Mouse (Mus musculus) forebrain, postnatal 0 days (tissue): ENCODE measurements around the gene Mfsd2b. TPM values are rescaled to one million over a fixed set of nuclear protein-coding genes. Genes with fewer than 3 reads are reported as not detected.
A peak's percentile ranks its signal among the peaks of the same experiment; 100 is the strongest.
"Not testable (repeated sequence)": the region's sequence is repeated elsewhere in the genome, so short reads cannot be mapped to it uniquely, and the experiment has no call there.

Source experiments
- ATAC-seq: fragments of 200-750 bp; cut with Nextera tagmentation; 2 replicates; pipeline ENCODE4 v1.8.0; 2017; ENCODE audit warnings: mild to moderate bottlenecking, moderate library complexity
- DNase-seq: peaks from one replicate; pipeline ENCODE4 v3.0.0-alpha.2; 2015
- H3K27ac ChIP-seq: fragments of 300-500 bp; sonication (generic); 2 replicates; pipeline ENCODE4 v1.5.1; 2014; ENCODE audit warnings: low read depth, mild to moderate bottlenecking, antibody characterized with exemption, low read length, moderate library complexity, mixed read lengths
- H3K27me3 ChIP-seq: fragments of 300-500 bp; sonication (generic); 2 replicates; pipeline ENCODE4 v1.6.1; 2014; ENCODE audit warnings: mild to moderate bottlenecking, low read length, mixed read lengths; ENCODE audit not compliant: insufficient read depth
- H3K36me3 ChIP-seq: fragments of 300-500 bp; sonication (generic); 2 replicates; pipeline ENCODE4 v1.6.1; 2014; ENCODE audit warnings: mild to moderate bottlenecking, moderate library complexity; ENCODE audit not compliant: insufficient read depth
- H3K4me1 ChIP-seq: fragments of 300-500 bp; sonication (generic); 2 replicates; pipeline ENCODE4 v1.6.1; 2014; ENCODE audit warnings: antibody characterized with exemption; ENCODE audit not compliant: insufficient read depth
- H3K4me2 ChIP-seq: fragments of 300-500 bp; sonication (generic); 2 replicates; pipeline ENCODE4 v1.6.1; 2014; ENCODE audit warnings: low read depth, mild to moderate bottlenecking, moderate library complexity
- H3K4me3 ChIP-seq: fragments of 300-500 bp; sonication (generic); 2 replicates; pipeline ENCODE4 v1.5.1; 2014; ENCODE audit warnings: low read depth, low read length, mixed read lengths
- H3K9ac ChIP-seq: fragments of 300-500 bp; sonication (generic); 2 replicates; pipeline ENCODE4 v1.6.1; 2014; ENCODE audit warnings: mild to moderate bottlenecking
- H3K9me3 ChIP-seq: fragments of 300-500 bp; sonication (generic); 2 replicates; pipeline ENCODE4 v1.6.1; 2016; ENCODE audit warnings: low read length
- CTCF ChIP-seq: sonication (generic); IDR thresholded peaks from 2 replicates; pipeline ENCODE4 v1.5.1; 2016; ENCODE audit warnings: antibody characterized with exemption, control low read depth, low read depth
- WGBS: fragments of 180-500 bp; shearing (Covaris S2); extraction: QIAGEN DNeasy Blood & Tissue Kit; methylation state at CpG from one replicate; pipeline ENCODE4 v1.1.7; 2014; 5-methylcytosine and 5-hydroxymethylcytosine counted together
- polyA plus RNA-seq: library from polyadenylated mRNA; unstranded; fragments of >200 nt; fragmentation: Nextera tagmentation; extraction: Ambion mirVana; gene quantifications from 2 replicates; pipeline ENCODE4 v1.2.1, GENCODE M21; 2015
- total RNA-seq: library from RNA; depleted of rRNA; stranded (reverse); fragments of >200 nt; gene quantifications from 2 replicates; pipeline ENCODE4 v1.2.3, GENCODE M21; 2014; rRNA removed

Mfsd2b gene
- total RNA-seq (1.1 and 3.4 TPM in 2 replicates), polyA plus RNA-seq (0.49 and 1.3 TPM in 2 replicates)

GRCm38 (mm10) chr12:4874161-4874927 lies at the start of gene Mfsd2b:
Mfsd2b (minus strand) TSS chr12:4874359.
- ATAC-seq = peak; percentile 86
- H3K4me3 ChIP-seq = peak within 1 kb of the TSS; percentile 41
- peaks cover 4% of the 10 kb centered on the region for H3K36me3 ChIP-seq
- H3K27me3 ChIP-seq = no peaks in the 10 kb centered on the region; the same call in 1 of the 2 replicates
- peak within 1 kb of the TSS; percentile 58 for H3K9ac ChIP-seq
- peak within 1 kb of the TSS; percentile 92 for H3K4me2 ChIP-seq
- H3K9me3 ChIP-seq = no peaks in the 10 kb centered on the region
- H3K27ac ChIP-seq = no peak within 1 kb of the TSS
- TF ChIP-seq CTCF = 0 out of 2 replicates have a peak, but pooled peaks have one; percentile 1
- peaks cover 8% of the 10 kb centered on the region; the same call in 1 of the 2 replicates for H3K4me1 ChIP-seq
- DNase-seq = peak; percentile 73
- WGBS = 5% methylated on average over 24 of the region's 24 CpGs

DNA sequence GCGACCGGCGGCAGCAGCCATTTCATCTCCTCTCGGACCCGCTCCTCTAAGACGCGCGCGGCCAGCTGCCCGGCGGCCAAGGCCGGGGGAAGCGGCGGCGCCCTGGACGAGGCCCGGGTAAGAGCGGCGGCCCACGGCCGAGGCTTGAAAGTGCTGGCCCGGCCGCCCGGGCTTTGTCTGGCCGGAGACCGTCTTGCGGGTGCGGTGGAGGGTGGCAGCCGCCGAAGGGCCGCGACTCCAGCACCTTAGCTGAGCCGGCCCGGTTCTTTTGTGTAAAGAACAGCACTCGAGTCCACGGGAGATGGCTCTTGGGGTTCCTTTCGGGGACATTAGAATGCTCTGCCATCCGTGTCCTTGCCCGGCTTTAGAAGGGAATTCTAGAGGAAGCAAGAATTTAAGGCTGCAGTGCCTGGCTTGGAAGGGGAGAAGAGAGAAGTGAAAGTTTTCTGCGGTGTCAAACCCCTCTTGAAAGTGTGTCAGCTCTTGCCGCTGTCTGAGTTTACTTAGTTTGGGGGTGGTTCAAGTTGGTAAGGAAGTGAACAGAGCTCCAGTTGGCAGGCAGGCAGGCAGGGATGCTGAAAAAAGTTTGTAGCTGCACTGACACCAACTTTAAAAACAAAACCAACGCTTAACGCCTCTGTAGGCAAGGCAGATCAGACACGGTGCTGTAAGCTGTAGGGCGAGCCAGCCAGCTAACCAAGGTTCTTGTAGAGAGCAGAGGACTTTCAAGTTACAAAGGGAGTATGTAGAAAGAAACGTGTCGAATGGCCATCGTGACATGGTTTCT lies 43.8 kb upstream of the Mfsd2b start:
- Histone ChIP-seq H3K4me1 (peaks cover 6% of the 10 kb centered on the region; the same call in 1 of the 2 replicates), H3K4me3 (peak overlapping the region; percentile 96), H3K9me3 (no peaks in the 10 kb centered on the region), H3K36me3 (no peaks in the 10 kb centered on the region), H3K27ac (peak overlapping the region; percentile 98), H3K4me2 (peak overlapping the region; percentile 71), H3K27me3 (no peaks in the 10 kb centered on the region), H3K9ac (peak overlapping the region; percentile 96)
- WGBS = 2% methylated on average over 48 of the region's 48 CpGs
- ATAC-seq (peak; percentile 38), DNase-seq (peak; percentile 51)
- TF ChIP-seq CTCF = no peak

DNA sequence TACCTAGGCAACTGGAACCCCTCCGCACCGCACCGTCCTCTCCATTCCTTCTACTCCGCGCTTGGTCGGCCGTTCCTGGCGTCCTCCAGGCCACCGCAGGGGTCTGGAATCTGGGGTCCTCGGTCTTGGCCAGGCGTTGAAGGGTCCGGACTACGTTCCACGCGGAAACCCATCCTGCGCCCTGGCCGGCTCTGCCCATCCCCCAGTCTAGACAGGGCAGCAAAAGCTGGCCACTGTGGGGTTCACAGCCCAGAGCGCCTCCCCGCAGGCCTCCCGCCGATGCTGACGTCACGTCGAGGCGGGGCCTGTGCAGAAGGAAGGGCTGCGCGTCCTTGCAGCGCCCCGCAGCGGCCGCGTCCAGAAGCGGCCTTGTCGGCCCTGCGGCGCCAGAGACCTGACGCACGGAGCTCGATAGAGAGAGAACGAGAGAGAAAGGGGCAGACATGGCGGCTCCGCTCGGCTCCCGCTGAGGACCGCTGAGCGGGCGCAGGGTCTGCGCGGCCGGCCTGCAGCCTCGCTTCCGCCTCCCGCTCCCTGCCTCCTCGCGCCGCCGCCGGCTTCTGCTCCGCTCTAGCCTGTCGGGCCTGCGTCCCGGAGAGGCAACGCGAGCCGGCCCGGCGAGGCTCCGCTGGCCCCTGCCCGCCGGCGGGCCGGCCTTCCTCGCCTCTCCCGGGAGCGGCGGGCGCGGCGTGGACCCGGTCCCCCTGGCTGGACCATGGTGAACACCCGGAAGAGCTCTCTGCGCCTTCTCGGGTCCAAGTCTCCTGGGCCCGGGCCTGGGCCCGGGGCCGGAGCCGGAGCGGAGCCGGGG lies 43.0 kb upstream of the Mfsd2b start, which contains the start of gene Atad2b:
Atad2b (plus strand) TSS at position 360 of the 811 bp plus-strand sequence.
- Histone ChIP-seq H3K4me1 (peaks cover 6% of the 10 kb centered on the region; the same call in 1 of the 2 replicates), H3K4me2 (peak within 1 kb of the TSS; percentile 71), H3K36me3 (no peaks in the 10 kb centered on the region), H3K27ac (peak within 1 kb of the TSS; percentile 98), H3K27me3 (no peaks in the 10 kb centered on the region), H3K9me3 (no peaks in the 10 kb centered on the region), H3K9ac (peak within 1 kb of the TSS; percentile 96), H3K4me3 (peak within 1 kb of the TSS; percentile 96)
- peak; percentile 98 for TF ChIP-seq CTCF
- DNase-seq (peak; percentile 97), ATAC-seq (peak; percentile 98)
- WGBS = under 1% methylated on average over 78 of the region's 89 CpGs

- Histone ChIP-seq H3K9me3 (no peaks in the 10 kb centered on the region), H3K4me1 (peaks cover 6% of the 10 kb centered on the region; the same call in 1 of the 2 replicates), H3K27ac (no peak overlapping the region), H3K36me3 (no peaks in the 10 kb centered on the region), H3K4me2 (no peak overlapping the region), H3K4me3 (no peak overlapping the region), H3K27me3 (no peaks in the 10 kb centered on the region), H3K9ac (no peak overlapping the region)
- ATAC-seq (no peak), DNase-seq (no peak)
- 80% methylated on average over 3 of the region's 3 CpGs for WGBS
- no peak for TF ChIP-seq CTCF
Measured at GRCm38 (mm10) chr12:4914944-4915343, 40.8 kb upstream of the Mfsd2b start.

DNA sequence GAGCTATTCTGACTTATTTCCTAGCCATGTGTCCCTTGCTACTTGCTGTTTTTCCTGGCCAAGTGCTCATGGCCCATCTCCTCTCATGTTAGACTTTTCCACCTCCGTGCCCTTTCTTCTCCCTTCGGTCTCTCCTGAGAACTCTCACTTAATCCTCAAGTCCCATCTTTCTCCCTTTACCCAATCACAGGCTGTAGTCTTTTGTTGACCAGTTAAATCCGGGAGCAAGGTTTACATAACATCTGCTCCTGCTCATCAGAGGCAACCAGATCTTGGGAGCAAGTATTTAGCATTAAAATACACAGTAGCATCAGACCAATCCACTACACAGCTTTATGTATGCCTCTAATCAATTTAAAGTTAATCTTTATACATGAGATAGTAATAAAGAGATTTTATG lies 40.3 kb upstream of the Mfsd2b start:
- H3K27ac ChIP-seq = no peak overlapping the region

GRCm38 (mm10) chr12:4911716-4912115 lies 37.6 kb upstream of the Mfsd2b start:
- no peak for ATAC-seq
- DNase-seq = no peak
- Histone ChIP-seq H3K9me3 (no peaks in the 10 kb centered on the region), H3K4me2 (no peak overlapping the region), H3K4me1 (no peaks in the 10 kb centered on the region), H3K4me3 (no peak overlapping the region), H3K27ac (no peak overlapping the region), H3K27me3 (no peaks in the 10 kb centered on the region), H3K36me3 (no peaks in the 10 kb centered on the region), H3K9ac (no peak overlapping the region)
- WGBS = 80% methylated on average over 4 of the region's 4 CpGs
- no peak for TF ChIP-seq CTCF

More for the DNA sequence above, 40.3 kb upstream of the Mfsd2b start:
- DNase-seq (no peak), ATAC-seq (no peak)
- Histone ChIP-seq H3K4me2 (no peak overlapping the region), H3K9ac (no peak overlapping the region), H3K4me3 (no peak overlapping the region), H3K9me3 (no peaks in the 10 kb centered on the region), H3K36me3 (no peaks in the 10 kb centered on the region), H3K27me3 (no peaks in the 10 kb centered on the region), H3K4me1 (0 out of 2 replicates have a peak, but pooled peaks cover 6% of the 10 kb centered on the region)
- WGBS = 50% methylated on average over 3 of the region's 3 CpGs
- no peak for TF ChIP-seq CTCF

DNA sequence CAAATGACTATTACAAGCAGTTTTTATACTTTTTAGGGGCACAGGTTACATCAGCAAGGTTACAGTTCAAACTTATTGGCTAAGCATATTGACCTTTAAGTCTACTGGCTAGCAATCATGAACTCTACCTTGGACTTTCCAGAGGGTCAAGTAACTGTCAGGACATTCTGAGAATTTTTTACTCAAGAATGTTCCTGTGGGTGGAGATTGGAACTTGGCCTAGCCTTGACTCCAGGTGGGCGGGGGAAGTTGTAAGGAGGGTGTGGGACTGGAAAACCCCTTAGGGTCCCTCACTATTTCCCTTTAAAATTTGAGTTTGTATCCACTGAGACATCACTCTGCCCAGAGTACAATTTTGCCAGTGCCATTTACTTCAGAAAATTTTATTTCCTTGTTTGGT lies 36.3 kb upstream of the Mfsd2b start:
- H3K27ac ChIP-seq, DNase-seq, ATAC-seq, H3K27me3 ChIP-seq, H3K9ac ChIP-seq, H3K4me3 ChIP-seq, H3K4me2 ChIP-seq, H3K4me1 ChIP-seq, H3K36me3 ChIP-seq, H3K9me3 ChIP-seq: not testable (repeated sequence)
- 94% methylated on average over 1 of the region's 1 CpGs for WGBS
